Mouse (Mus musculus) heart, postnatal 0 days (tissue): ENCODE results near the gene Ccdc78. TPM values are rescaled to one million over a fixed set of nuclear protein-coding genes. Genes with fewer than 3 reads are reported as not detected.

Experiments
- ATAC-seq: fragments of 200-750 bp; cut with Nextera tagmentation; 2 replicates; pipeline ENCODE4 v1.8.0; 2017; ENCODE audit warnings: low read depth, moderate number of reproducible peaks, moderate library complexity; ENCODE audit not compliant: insufficient read depth
- DNase-seq: peaks from one replicate; pipeline ENCODE4 v3.0.0-alpha.2; 2016; ENCODE audit warnings: low spot score
- H3K27ac ChIP-seq: fragments of 300-500 bp; sonication (generic); 2 replicates; pipeline ENCODE4 v1.5.1; 2014; ENCODE audit warnings: low read depth, mild to moderate bottlenecking
- H3K27me3 ChIP-seq: fragments of 300-500 bp; sonication (generic); 2 replicates; pipeline ENCODE4 v1.6.1; 2014; ENCODE audit warnings: low read length, mixed read lengths; ENCODE audit not compliant: control insufficient read depth, insufficient read depth
- H3K36me3 ChIP-seq: fragments of 300-500 bp; sonication (generic); replicated peaks from 2 replicates; pipeline ENCODE4 v1.6.1; 2014; ENCODE audit warnings: low read length, mixed read lengths; ENCODE audit not compliant: control insufficient read depth, insufficient read depth
- H3K4me1 ChIP-seq: fragments of 300-500 bp; sonication (generic); 2 replicates; pipeline ENCODE4 v1.6.1; 2014; ENCODE audit warnings: antibody characterized with exemption; ENCODE audit not compliant: control insufficient read depth, insufficient read depth
- H3K4me2 ChIP-seq: fragments of 300-500 bp; sonication (generic); 2 replicates; pipeline ENCODE4 v1.6.1; 2014; ENCODE audit warnings: low read depth, mild to moderate bottlenecking, low read length, moderate library complexity
- H3K4me3 ChIP-seq: fragments of 300-500 bp; sonication (generic); 2 replicates; pipeline ENCODE4 v1.5.1; 2014; ENCODE audit warnings: low read depth, low read length
- H3K9ac ChIP-seq: fragments of 300-500 bp; sonication (generic); replicated peaks from 2 replicates; pipeline ENCODE4 v1.6.1; 2014; ENCODE audit warnings: low read depth, low read length, mixed read lengths
- H3K9me3 ChIP-seq: fragments of 300-500 bp; sonication (generic); replicated peaks from 2 replicates; pipeline ENCODE4 v1.6.1; 2016; ENCODE audit warnings: low read length; ENCODE audit not compliant: control insufficient read depth
- CTCF ChIP-seq: IDR thresholded peaks from 2 replicates; pipeline ENCODE4 v1.5.1; 2016; ENCODE audit warnings: antibody characterized with exemption, control low read depth, low read depth
- EP300 ChIP-seq: IDR thresholded peaks from 2 replicates; pipeline ENCODE4 v1.6.1; 2016; ENCODE audit warnings: antibody characterized with exemption, low read depth
- WGBS: fragments of 180-500 bp; shearing (Covaris S2); extraction: QIAGEN DNeasy Blood & Tissue Kit; methylation state at CpG from one replicate; pipeline ENCODE4 v1.1.7; 2014; 5-methylcytosine and 5-hydroxymethylcytosine counted together
- polyA plus RNA-seq: library from polyadenylated mRNA; unstranded; fragments of >200 nt; fragmentation: Nextera tagmentation; extraction: Ambion mirVana; gene quantifications from 2 replicates; pipeline ENCODE4 v1.2.1, GENCODE M21; 2015
- total RNA-seq: library from RNA; depleted of rRNA; stranded (reverse); fragments of >200 nt; gene quantifications from 2 replicates; pipeline ENCODE4 v1.2.3, GENCODE M21; 2014; ENCODE audit warnings: low replicate concordance

The Ccdc78 gene
- total and polyA plus RNA-seq, 2 experiments from 2014 or later = 0.12 TPM; not detected in 1

GRCm38 (mm10) chr17:25824362-25825142 lies 38.2 kb downstream of the Ccdc78 start:
- no peak for TF ChIP-seq CTCF
- no peak for TF ChIP-seq EP300
- no peaks in the 10 kb centered on the region for H3K9me3 ChIP-seq
- peak overlapping the region; percentile 69; the same call in 1 of the 2 replicates for H3K4me3 ChIP-seq
- H3K9ac ChIP-seq = no peak overlapping the region
- no peak for ATAC-seq
- DNase-seq = no peak
- peak overlapping the region; percentile 77 for H3K4me2 ChIP-seq
- peaks cover 17% of the 10 kb centered on the region for H3K36me3 ChIP-seq
- peaks cover 20% of the 10 kb centered on the region for H3K4me1 ChIP-seq
- H3K27ac ChIP-seq = no peak overlapping the region
- WGBS = 67% methylated on average over 17 of the region's 17 CpGs
- H3K27me3 ChIP-seq = peaks cover 16% of the 10 kb centered on the region

- no peak overlapping the region for H3K4me2 ChIP-seq
- TF ChIP-seq CTCF (no peak), EP300 (no peak)
- no peak for ATAC-seq
- DNase-seq = no peak
- H3K9ac ChIP-seq = no peak overlapping the region
- peaks cover 20% of the 10 kb centered on the region for H3K36me3 ChIP-seq
- H3K4me3 ChIP-seq = no peak overlapping the region
- H3K9me3 ChIP-seq = no peaks in the 10 kb centered on the region
- peaks cover 23% of the 10 kb centered on the region for H3K4me1 ChIP-seq
- peaks cover 8% of the 10 kb centered on the region for H3K27me3 ChIP-seq
- no peak overlapping the region for H3K27ac ChIP-seq
- 88% methylated on average over 6 of the region's 6 CpGs for WGBS
These were observed 38.9 kb downstream of the Ccdc78 start for GRCm38 (mm10) chr17:25825311-25825710.

- Histone ChIP-seq H3K27ac (no peak overlapping the region), H3K9ac (no peak overlapping the region), H3K9me3 (no peaks in the 10 kb centered on the region), H3K36me3 (peaks cover 27% of the 10 kb centered on the region), H3K4me3 (no peak overlapping the region), H3K4me1 (peaks cover 26% of the 10 kb centered on the region), H3K4me2 (no peak overlapping the region), H3K27me3 (peaks cover 3% of the 10 kb centered on the region; the same call in 1 of the 2 replicates)
- no peak for DNase-seq
- TF ChIP-seq CTCF (no peak), EP300 (no peak)
- no peak for ATAC-seq
- 92% methylated on average over 27 of the region's 27 CpGs for WGBS
These were observed 39.7 kb downstream of the Ccdc78 start for GRCm38 (mm10) chr17:25825984-25826570.

- peaks cover 33% of the 10 kb centered on the region for H3K36me3 ChIP-seq
- no peak overlapping the region for H3K9ac ChIP-seq
- peaks cover 35% of the 10 kb centered on the region for H3K4me1 ChIP-seq
- 85% methylated on average over 13 of the region's 13 CpGs for WGBS
- no peak for DNase-seq
- TF ChIP-seq EP300 (no peak), CTCF (no peak)
- no peak overlapping the region for H3K4me3 ChIP-seq
- no peaks in the 10 kb centered on the region for H3K9me3 ChIP-seq
- no peaks in the 10 kb centered on the region; the same call in 1 of the 2 replicates for H3K27me3 ChIP-seq
- no peak overlapping the region for H3K4me2 ChIP-seq
- no peak overlapping the region for H3K27ac ChIP-seq
- no peak for ATAC-seq
These were observed 40.6 kb downstream of the Ccdc78 start for GRCm38 (mm10) chr17:25827011-25827410.

GRCm38 (mm10) chr17:25827546-25828222 lies 41.3 kb downstream of the Ccdc78 start:
- TF ChIP-seq CTCF (no peak), EP300 (no peak)
- ATAC-seq = no peak
- DNase-seq = no peak
- Histone ChIP-seq H3K27ac (no peak overlapping the region), H3K27me3 (no peaks in the 10 kb centered on the region; the same call in 1 of the 2 replicates), H3K4me1 (peaks cover 37% of the 10 kb centered on the region), H3K9me3 (no peaks in the 10 kb centered on the region), H3K4me2 (no peak overlapping the region), H3K36me3 (peaks cover 33% of the 10 kb centered on the region), H3K4me3 (no peak overlapping the region), H3K9ac (no peak overlapping the region)
- 90% methylated on average over 22 of the region's 22 CpGs for WGBS
